Mouse (Mus musculus) midbrain, embryonic 15.5 days (tissue): ENCODE measurements around the gene Syvn1. TPM values are rescaled to one million over a fixed set of nuclear protein-coding genes. Genes with fewer than 3 reads are reported as not detected.

Experiments
- ATAC-seq: fragments of 200-750 bp; cut with Nextera tagmentation; replicated peaks from 2 replicates; pipeline ENCODE4 v1.8.0; 2017; ENCODE audit warnings: moderate TSS enrichment
- H3K27ac ChIP-seq: fragments of 300-500 bp; sonication (generic); 2 replicates; pipeline ENCODE4 v1.5.1; 2015; ENCODE audit warnings: mild to moderate bottlenecking, inconsistent platforms
- H3K27me3 ChIP-seq: fragments of 300-500 bp; sonication (generic); replicated peaks from 2 replicates; pipeline ENCODE4 v1.6.1; 2015; ENCODE audit warnings: inconsistent platforms
- H3K36me3 ChIP-seq: fragments of 300-500 bp; sonication (generic); replicated peaks from 2 replicates; pipeline ENCODE4 v1.6.1; 2015; ENCODE audit warnings: inconsistent platforms
- H3K4me1 ChIP-seq: fragments of 300-500 bp; sonication (generic); 2 replicates; pipeline ENCODE4 v1.6.1; 2015; ENCODE audit warnings: inconsistent platforms
- H3K4me2 ChIP-seq: fragments of 300-500 bp; sonication (generic); 2 replicates; pipeline ENCODE4 v1.6.1; 2015; ENCODE audit warnings: inconsistent platforms, mild to moderate bottlenecking, moderate library complexity
- H3K4me3 ChIP-seq: fragments of 300-500 bp; sonication (generic); 2 replicates; pipeline ENCODE4 v1.5.1; 2015; ENCODE audit warnings: mild to moderate bottlenecking, inconsistent platforms
- H3K9ac ChIP-seq: fragments of 300-500 bp; sonication (generic); 2 replicates; pipeline ENCODE4 v1.6.1; 2015; ENCODE audit warnings: mild to moderate bottlenecking, inconsistent platforms
- H3K9me3 ChIP-seq: fragments of 300-500 bp; sonication (generic); 2 replicates; pipeline ENCODE4 v1.6.1; 2016; ENCODE audit warnings: inconsistent platforms
- WGBS: fragments of 180-500 bp; shearing (Covaris S2); methylation state at CpG from one replicate; pipeline ENCODE4 v1.1.7; 2015; ENCODE audit warnings: mixed read lengths; 5-methylcytosine and 5-hydroxymethylcytosine counted together
- polyA plus RNA-seq: library from polyadenylated mRNA; unstranded; fragments of >200 nt; fragmentation: Nextera tagmentation; extraction: Ambion mirVana; gene quantifications from 2 replicates; pipeline ENCODE4 v1.2.1, GENCODE M21; 2015

Gene Syvn1
- polyA plus RNA-seq = 36.8 and 39.3 TPM in 2 replicates

DNA sequence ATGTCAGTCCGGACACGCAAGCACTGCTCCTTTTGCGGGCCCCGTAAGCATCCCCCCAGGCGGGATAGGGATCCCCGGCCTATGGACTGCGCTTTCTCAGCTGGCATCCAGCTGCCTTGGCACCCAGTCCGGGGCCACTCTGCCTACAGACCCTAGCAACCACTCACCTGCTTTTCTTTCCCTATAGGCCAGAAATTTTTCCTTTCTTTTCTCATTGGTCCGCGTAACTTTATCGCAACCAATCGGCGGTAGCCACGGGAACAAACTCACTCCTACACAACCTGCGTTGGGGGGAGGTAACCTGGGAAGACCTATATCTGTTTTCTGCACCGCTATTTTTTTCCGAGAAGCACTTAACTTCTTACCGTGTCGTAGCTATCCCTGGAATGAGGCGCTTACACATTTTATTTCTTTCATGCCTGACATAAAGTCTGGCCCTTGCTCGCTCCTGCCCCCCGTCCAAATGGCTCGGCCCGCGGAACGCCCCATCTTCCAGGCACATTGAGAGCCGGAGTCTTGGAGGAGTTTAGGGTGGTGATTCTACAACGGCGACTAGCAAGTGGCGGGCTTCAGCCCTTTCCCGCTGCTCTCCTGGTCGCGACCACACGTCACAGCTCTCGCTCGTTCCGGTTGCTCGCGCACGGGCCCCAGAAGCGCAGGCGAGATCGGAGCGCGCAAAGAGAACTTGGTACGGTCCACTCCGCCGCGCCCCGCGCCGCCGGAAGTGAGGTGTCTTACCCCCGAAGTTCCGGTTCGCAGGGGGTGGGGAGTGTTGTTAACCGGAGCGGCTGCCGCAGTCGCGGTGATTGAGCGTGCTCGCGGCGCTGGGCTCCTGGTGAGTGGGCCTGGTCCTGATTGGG is at the start of gene Syvn1:
TSS of gene Syvn1 (plus strand) at position 283 of the 860 bp plus-strand sequence.
- Histone ChIP-seq H3K4me1 (peaks cover 31% of the 10 kb centered on the region), H3K36me3 (peaks cover 33% of the 10 kb centered on the region), H3K9me3 (no peaks in the 10 kb centered on the region), H3K4me3 (peak within 1 kb of the TSS; percentile 94), H3K27me3 (no peaks in the 10 kb centered on the region), H3K9ac (peak within 1 kb of the TSS; percentile 79), H3K4me2 (peak within 1 kb of the TSS; percentile 84), H3K27ac (peak within 1 kb of the TSS; percentile 99)
- under 1% methylated on average over 65 of the region's 65 CpGs for WGBS
- ATAC-seq = peak; percentile 94

DNA sequence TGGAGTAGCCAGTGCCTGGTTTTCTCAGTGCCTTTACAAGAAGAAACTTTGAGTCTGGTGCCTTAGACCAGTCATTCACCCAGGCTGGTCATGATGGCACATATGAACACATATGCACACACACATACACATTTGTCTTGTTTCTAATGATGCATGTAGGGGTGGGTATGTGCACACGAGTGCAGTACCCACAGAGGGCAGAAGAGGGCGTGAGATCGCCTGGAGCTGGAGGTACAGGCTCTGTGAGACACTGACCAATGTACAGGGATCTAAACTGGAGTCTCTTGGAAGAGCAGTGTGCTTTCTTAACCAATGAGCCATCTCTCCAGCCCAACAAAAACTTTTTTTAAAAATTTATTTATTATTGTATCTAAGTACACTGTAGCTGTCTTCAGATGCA is 48.2 kb upstream of the Syvn1 start:
- H3K27ac ChIP-seq = no peak overlapping the region
- WGBS = 92% methylated on average over 3 of the region's 3 CpGs
- no peaks in the 10 kb centered on the region for H3K9me3 ChIP-seq
- H3K27me3 ChIP-seq = no peaks in the 10 kb centered on the region
- no peak overlapping the region for H3K9ac ChIP-seq
- H3K4me1 ChIP-seq = no peaks in the 10 kb centered on the region
- no peak overlapping the region for H3K4me3 ChIP-seq
- H3K4me2 ChIP-seq = no peak overlapping the region
- no peak for ATAC-seq
- no peaks in the 10 kb centered on the region for H3K36me3 ChIP-seq

DNA sequence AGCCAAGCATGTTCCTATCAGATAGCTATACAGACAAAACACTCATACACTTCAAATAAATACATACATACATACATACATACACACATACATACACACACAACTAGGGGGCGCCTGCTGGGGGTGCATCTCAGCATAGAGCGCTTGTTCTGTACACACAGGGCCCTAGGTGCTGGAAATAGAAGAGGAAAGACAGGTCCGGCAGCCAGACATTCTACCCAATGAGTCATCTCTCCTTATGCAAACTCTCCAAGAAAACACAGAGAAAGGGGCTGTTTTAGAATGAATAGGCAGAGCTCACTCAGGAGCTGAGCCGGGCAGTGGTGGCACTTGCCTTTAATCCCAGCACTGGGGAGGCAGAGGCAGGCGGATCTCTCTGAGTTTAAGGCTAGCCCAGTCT is 46.4 kb upstream of the Syvn1 start:
- ATAC-seq = no peak
- Histone ChIP-seq H3K4me3 (no peak overlapping the region), H3K9me3 (no peaks in the 10 kb centered on the region), H3K27me3 (no peaks in the 10 kb centered on the region), H3K9ac (no peak overlapping the region), H3K36me3 (no peaks in the 10 kb centered on the region), H3K4me2 (no peak overlapping the region), H3K4me1 (no peaks in the 10 kb centered on the region), H3K27ac (no peak overlapping the region)
- 78% methylated on average over 5 of the region's 5 CpGs for WGBS

DNA sequence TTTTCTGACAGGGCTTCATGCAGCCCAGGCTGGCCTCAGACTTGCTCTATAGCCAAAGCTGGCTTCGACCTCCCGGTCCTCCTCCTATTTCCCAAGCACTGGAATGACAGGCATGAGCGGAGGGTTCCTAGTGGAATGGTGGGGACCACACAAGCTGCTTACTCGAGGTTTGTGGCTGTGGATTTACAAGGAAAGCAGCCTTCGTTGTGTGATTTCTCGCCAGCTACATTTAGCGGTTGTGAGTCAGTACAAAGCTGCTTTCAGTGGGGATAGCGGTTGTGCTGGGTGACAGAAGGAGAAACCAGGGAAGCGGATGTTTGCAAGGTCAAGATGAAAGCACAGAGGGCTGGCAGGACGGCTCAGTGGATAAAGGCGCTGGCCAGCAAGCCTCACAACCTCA is 40.8 kb upstream of the Syvn1 start:
- Histone ChIP-seq H3K9ac (no peak overlapping the region), H3K9me3 (no peaks in the 10 kb centered on the region), H3K4me2 (no peak overlapping the region), H3K4me1 (no peaks in the 10 kb centered on the region), H3K27me3 (no peaks in the 10 kb centered on the region), H3K27ac (no peak overlapping the region), H3K4me3 (no peak overlapping the region), H3K36me3 (no peaks in the 10 kb centered on the region)
- no peak for ATAC-seq
- WGBS = 65% methylated on average over 11 of the region's 11 CpGs

DNA sequence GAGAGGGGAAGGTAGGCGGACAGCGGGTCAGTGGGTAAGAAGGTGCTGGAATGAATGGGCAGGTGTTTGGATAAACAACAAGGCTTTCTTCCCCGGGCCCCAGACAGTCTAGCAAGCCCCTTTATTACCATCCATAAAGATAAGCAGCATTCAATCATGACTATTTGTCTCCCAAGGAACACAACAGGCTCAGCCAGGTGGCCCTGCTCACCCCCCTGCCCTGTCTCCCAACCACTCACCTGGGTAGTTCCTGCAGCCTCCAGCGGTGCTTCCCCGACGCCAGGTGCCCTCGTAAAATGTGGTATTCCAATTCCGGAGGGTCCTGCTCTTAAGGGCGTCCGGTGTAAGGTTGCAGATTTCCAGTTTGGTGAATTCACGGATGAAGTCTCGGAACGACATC is 39.4 kb upstream of the Syvn1 start:
- WGBS = 91% methylated on average over 13 of the region's 13 CpGs
- no peaks in the 10 kb centered on the region for H3K4me1 ChIP-seq
- no peak overlapping the region for H3K4me3 ChIP-seq
- H3K36me3 ChIP-seq = no peaks in the 10 kb centered on the region
- H3K27me3 ChIP-seq = no peaks in the 10 kb centered on the region
- H3K27ac ChIP-seq = no peak overlapping the region
- no peak for ATAC-seq
- H3K9me3 ChIP-seq = no peaks in the 10 kb centered on the region
- no peak overlapping the region for H3K9ac ChIP-seq
- no peak overlapping the region for H3K4me2 ChIP-seq

DNA sequence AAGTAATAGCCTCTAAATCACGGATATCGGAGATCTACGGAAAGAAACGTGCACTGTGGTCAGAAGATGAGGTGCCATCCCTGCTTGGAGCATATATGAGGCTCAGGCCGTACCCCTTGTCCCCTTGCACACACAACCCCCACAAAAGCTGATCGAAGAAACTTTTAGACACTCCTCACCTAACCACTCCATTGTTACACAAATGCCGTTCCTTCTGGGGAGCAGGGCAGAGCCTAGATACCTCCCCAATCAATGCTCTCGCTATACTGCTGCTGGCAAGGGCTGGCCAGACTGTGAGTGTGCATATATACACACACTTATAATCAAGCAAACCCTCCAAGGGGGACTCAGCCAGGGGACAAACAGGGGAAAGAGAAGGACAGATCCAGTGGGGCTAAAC is 37.2 kb upstream of the Syvn1 start:
- no peak overlapping the region for H3K4me2 ChIP-seq
- WGBS = 68% methylated on average over 8 of the region's 8 CpGs

DNA sequence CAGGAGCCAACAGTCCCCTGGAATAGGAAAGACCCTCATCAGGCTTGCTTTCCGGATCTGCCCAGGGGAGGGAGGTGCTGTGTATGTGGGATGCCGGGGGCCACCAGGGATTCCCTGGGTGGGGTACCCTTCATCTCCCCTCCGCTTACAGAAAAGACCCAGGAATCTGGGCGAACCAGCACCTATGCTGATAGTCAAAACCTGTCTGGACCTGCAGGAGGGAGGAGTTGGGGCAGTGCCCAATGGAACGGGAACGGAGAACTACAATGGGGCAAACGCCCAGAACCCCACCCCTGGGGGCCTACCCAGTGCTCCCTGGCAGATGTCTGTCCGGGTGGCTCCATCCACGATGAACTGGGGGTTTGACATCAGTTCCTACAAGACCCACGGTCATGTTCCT is 32.7 kb upstream of the Syvn1 start:
- Histone ChIP-seq H3K4me3 (no peak overlapping the region), H3K27me3 (peaks cover 21% of the 10 kb centered on the region), H3K4me2 (no peak overlapping the region), H3K36me3 (no peaks in the 10 kb centered on the region), H3K27ac (no peak overlapping the region), H3K9me3 (no peaks in the 10 kb centered on the region), H3K4me1 (peaks cover 14% of the 10 kb centered on the region), H3K9ac (no peak overlapping the region)
- ATAC-seq = no peak
- 88% methylated on average over 10 of the region's 10 CpGs for WGBS

More for the DNA sequence above, 37.2 kb upstream of the Syvn1 start:
- Histone ChIP-seq H3K36me3 (no peaks in the 10 kb centered on the region), H3K4me1 (no peaks in the 10 kb centered on the region), H3K4me3 (no peak overlapping the region), H3K27me3 (no peaks in the 10 kb centered on the region), H3K27ac (no peak overlapping the region), H3K9me3 (no peaks in the 10 kb centered on the region), H3K9ac (no peak overlapping the region)
- ATAC-seq = no peak

DNA sequence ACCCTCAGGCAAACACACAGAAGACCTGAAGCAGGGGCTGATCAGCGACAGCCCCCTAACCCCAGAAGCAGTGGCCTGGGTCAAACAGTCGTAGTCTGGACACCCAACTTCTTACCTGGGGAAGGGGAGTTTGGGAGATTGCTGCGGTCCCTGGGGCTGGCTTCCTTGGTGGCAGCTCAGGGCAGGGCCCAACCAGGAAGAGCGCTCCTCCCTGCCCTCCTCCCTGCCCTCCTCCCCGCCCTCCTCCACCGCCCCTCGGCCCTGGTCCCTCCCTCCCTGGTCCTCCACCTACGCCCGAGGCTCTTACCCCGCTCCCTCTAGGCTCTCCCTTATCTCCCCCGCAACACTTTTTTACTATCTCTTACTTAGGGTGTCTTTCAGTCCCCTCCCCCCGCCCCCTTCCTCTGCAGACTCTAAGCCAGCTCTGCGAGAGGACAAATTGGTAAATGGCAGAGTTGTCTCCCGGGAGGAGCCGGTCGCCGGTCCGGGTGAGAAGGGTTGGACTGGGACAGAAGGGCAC is 31.3 kb upstream of the Syvn1 start:
- Histone ChIP-seq H3K36me3 (no peaks in the 10 kb centered on the region), H3K4me3 (peak overlapping the region; percentile 46), H3K9ac (peak overlapping the region; percentile 47), H3K27ac (no peak overlapping the region), H3K27me3 (peaks cover 21% of the 10 kb centered on the region), H3K9me3 (no peaks in the 10 kb centered on the region), H3K4me2 (peak overlapping the region; percentile 78), H3K4me1 (peaks cover 14% of the 10 kb centered on the region)
- ATAC-seq = peak; percentile 66; the same call in 1 of the 2 replicates
- WGBS = 2% methylated on average over 18 of the region's 18 CpGs

DNA sequence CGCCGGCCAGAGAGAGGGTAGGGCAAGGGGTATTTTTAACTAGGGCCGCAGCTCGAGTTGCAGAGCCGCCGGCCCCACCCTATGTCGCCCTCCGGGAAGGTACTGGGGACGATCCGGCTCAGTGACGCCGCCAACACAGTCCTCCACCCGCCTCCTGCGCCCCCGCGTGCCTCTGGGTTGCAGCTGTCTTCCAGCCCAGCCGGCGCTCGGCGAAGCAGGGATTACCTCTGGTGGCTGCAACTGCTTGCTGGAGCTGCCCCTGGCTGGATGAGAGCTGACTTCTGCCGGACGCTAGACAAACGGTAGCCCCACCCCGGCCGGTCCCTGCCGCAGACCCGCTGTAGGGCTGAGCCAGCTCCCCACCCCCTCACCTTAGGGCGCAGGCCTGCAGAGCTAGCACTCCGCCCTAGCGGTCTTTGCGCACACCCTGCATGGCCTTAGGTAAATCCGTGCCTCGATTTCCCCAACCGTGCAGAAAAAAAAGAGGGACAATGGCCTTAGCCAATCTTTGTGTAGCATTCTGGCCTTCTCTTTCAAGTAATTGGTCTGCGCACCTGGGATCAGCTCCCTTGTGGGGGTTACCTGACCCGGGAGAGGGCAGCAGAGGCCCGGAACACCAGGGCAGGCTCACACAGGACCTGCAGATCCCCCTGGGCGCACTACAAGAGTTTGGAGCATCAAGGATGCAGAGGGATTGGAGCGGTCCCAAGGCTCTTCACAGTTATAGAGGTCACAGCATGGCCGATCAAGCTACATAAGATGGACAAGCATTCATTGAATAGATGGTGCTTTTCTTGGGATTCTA is 30.7 kb upstream of the Syvn1 start, which contains the start of gene Capn1:
TSS of gene Capn1 (minus strand) at position 387 of the 805 bp plus-strand sequence.
- Histone ChIP-seq H3K4me2 (peak within 1 kb of the TSS; percentile 78), H3K36me3 (no peaks in the 10 kb centered on the region), H3K9ac (peak within 1 kb of the TSS; percentile 47), H3K27me3 (peaks cover 21% of the 10 kb centered on the region), H3K9me3 (no peaks in the 10 kb centered on the region), H3K4me1 (peaks cover 14% of the 10 kb centered on the region), H3K4me3 (peak within 1 kb of the TSS; percentile 46), H3K27ac (no peak within 1 kb of the TSS)
- 2% methylated on average over 40 of the region's 40 CpGs for WGBS
- peak; percentile 83 for ATAC-seq

DNA sequence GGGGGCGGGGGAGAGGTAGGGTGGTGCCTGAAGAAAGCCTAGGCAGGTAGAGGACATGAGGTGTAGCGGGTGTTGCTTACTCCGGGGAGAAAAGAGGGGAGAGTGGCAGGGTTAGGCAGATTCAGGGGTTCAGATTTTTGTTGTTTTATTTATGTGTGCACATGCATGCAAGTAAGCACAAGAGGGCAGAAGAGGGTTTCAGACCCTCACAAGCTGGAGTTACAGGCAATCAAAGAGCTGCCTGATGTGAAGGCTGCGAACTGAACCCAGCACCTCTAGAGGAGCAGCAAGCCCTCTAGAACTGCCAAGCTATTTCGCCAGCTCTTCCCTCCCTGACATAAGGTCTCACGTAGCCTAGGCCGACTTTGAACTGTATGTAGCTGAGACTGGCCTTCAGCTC is 29.8 kb upstream of the Syvn1 start:
- 34% methylated on average over 7 of the region's 7 CpGs for WGBS

DNA sequence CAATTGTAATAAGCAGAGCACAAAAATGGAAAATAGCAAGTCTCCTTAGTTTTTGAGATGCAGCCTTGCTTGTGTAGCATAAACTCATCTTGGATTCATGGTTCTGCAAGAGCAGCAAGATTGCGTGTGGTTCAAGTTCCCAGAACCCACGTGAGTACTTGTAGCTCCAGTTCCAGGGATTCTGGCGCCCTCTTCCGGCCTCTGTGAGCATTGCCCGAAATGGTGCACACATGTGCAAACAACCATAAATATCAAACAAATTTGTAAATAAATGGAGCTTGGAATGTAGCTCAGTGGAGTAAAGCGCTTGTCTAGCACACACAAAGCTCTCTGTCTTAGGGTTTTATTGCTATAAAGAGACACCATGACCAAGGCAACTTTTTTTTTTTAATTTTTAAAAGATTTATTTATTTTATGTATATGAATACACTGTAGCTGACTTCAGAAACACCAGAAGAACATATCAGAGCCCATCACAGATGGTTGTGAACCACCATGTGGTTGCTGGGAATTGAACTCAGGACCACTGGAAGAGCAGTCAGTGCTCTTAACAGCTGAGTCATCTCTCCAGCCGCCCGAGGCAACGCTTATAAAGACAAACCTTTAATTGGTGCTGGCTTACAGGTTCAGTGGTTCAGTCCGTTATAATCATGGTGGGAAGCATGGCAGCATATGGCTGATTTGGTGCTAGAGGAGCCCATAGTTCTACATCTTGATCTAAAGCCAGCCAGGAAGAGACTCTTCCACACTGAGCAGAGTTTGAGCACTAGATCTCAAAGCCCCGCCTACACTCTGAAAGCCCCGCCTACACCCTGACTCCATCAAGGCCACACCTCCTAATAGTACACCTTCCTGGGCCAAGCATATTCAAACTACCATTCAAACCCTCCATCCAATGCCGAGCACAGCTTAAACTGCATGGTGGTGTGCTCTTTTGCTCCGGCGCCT is 28.0 kb upstream of the Syvn1 start:
- Histone ChIP-seq H3K9ac (no peak overlapping the region), H3K27ac (no peak overlapping the region), H3K4me3 (no peak overlapping the region), H3K27me3 (peaks cover 21% of the 10 kb centered on the region), H3K4me2 (no peak overlapping the region), H3K36me3 (no peaks in the 10 kb centered on the region), H3K9me3 (no peaks in the 10 kb centered on the region), H3K4me1 (peaks cover 14% of the 10 kb centered on the region)
- WGBS = 29% methylated on average over 15 of the region's 15 CpGs
- no peak for ATAC-seq

More for the DNA sequence above, 29.8 kb upstream of the Syvn1 start:
- Histone ChIP-seq H3K36me3 (no peaks in the 10 kb centered on the region), H3K9ac (no peak overlapping the region), H3K4me3 (no peak overlapping the region), H3K4me2 (no peak overlapping the region), H3K27me3 (peaks cover 21% of the 10 kb centered on the region), H3K4me1 (peaks cover 14% of the 10 kb centered on the region), H3K9me3 (no peaks in the 10 kb centered on the region), H3K27ac (no peak overlapping the region)
- ATAC-seq = no peak
